Mouse (Mus musculus) cortical plate, adult 2 months (tissue): ENCODE data around the gene Susd4.

Experiments
- CTCF ChIP-seq: fragments of 200-500 bp; IDR thresholded peaks from 2 replicates; pipeline ENCODE4 v1.5.1; 2011; ENCODE audit warnings: mild to moderate bottlenecking, control low read depth, low read length; ENCODE audit not compliant: insufficient read depth; ENCODE audit errors: extremely low read depth
- POLR2A ChIP-seq: fragments of 200-500 bp; IDR thresholded peaks from 2 replicates; pipeline ENCODE4 v1.6.1; 2011; ENCODE audit warnings: mild to moderate bottlenecking, low read length, control low read depth; ENCODE audit not compliant: insufficient read depth; ENCODE audit errors: extremely low read depth

DNA sequence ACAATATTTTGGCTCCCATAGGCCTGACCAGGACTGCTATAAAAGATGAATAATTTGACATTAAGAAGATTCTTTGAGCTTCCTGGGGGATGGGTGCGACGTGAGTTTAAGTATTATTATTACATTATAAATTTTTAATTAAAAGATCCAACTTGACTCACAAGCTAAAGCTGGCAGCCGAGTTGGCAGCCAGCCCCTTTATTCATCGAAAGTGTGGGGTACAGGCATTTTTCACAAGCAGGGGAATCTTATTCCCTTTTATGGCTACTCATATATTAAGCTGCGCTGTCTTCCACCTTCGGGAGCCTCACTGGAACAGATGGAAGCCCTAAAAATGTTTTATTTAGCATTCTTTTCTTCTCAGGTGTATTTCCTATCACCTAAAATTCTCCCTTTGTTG lies 76.9 kb downstream of the Susd4 start:
- no peak for TF ChIP-seq POLR2A
- TF ChIP-seq CTCF, result no peak
